Mouse (Mus musculus) lung, postnatal 25 days (tissue): ENCODE data around the gene Kirrel.

Experiments
- DNase-seq: peaks from one replicate; pipeline ENCODE4 v3.0.0; 2022; ENCODE audit warnings: low spot score

Gene Kirrel

DNA sequence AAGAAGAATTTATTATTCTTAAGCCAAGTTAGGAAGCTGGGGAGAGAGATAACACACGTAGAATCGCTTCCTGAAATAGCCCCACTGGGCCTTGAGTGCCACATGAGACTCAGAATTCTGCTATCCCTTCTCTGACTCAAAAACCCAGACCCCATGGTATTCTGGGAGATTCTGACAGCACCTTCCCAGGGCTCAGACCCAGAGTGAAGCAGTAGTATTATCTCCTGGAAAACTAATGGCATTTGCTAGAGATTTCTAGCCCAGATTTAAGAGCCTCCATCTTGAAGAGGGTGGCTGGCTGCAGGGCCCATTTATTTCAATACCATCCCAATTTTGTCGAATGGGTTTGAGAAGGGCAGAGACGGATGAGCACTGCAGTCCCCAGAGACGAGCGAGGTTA is 6.9 kb downstream of the Kirrel start:
- DNase-seq, result no peak

DNA sequence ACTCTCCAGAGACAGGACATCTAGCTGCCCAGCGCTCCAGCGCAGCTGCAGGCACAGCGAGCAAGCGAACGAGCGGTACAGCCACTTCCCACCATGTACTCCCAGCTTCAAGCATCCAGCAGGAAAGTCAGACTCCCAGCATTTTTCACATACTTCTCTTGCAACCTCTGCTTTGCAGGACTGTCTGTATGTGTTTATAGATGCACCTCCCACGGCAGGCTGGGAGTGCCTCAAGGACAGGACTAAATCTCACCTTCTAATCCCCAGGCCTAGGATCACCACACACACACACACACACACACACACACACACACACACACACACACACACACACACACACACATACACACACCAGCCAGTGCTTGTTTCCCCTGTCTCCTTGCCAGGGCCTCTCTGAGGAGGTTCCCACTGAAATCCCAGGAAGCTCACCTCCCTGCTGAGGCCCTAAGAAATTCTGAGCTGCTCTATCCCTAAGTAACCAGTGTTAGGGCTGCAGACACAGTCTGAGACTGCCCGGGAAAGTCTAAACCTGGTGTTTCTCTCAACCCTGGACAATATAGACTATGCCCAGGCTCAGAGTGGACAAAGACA is 9.2 kb downstream of the Kirrel start:
- no peak for DNase-seq

DNA sequence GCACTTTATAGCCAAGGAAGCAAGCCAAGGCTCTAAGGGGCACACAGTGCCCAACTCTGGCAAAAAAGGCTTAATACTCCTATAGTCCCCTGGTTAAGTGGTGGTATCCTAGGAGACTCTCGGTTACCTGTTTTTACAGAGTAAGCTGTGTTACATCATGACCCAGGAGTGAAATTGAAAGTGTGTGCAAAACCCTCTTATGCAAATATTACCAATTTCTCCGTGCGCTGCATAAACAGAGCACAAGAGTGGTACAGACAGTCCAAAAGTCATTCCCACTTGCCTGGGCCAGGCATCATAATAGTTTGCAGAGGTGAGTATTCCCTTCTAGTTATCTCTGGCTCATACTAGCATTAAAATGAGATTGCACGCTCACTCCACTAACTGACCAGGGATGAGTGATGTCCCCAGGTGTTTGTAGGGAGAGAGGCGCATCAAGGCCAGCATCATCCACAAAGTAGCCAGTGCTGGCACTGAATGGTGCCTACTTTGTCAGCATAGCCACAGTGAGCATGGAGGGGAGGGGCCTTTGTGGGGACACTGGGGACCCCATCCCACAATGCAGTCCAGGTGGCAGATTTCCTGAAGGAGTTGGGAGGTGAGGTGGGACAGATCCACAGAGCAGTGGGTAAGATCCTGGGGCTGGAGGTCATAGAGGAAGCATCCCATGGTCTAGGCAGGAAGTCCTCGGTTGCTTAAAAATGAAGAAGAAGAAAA is 10.3 kb downstream of the Kirrel start:
- DNase-seq, result no peak

DNA sequence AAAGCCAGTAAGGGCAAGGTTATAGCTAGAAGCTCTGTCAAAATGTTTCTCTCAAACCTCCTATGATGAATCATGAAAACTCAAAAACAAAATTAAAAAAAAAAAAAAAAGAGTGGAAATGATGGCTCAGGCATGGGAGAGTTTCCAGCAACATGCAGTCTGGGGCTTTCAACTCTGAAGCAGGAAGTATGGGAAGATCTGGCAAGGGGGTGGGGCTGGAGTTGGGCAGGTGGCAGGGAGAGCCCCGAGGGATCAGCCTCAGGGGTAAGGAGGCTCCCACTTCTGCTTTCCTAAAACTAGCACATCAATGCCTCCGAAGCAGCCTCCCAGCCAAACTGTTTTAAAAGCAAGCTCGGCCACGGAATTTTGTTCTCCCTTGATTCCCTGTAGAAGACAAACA is 11.4 kb downstream of the Kirrel start:
- no peak for DNase-seq

DNA sequence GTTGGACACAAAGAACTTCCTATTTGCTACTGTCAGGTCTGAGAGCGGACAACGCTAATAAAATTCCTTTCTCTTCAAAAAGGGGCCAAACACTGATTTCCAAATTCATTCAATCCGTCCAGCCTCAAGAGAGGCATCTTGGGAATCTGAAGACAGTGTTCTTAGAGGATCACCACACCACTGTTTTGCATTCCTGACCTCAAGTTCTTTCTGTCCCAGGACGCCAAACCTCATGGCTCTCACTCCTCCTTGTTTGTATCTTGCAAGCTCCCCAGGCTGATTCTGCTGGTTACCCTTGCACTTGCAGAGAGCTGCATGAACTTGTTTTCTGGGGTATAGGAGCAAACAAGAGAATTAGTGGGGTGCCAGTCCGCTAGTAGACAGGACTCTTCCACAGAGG is 12.2 kb downstream of the Kirrel start:
- no peak for DNase-seq

DNA sequence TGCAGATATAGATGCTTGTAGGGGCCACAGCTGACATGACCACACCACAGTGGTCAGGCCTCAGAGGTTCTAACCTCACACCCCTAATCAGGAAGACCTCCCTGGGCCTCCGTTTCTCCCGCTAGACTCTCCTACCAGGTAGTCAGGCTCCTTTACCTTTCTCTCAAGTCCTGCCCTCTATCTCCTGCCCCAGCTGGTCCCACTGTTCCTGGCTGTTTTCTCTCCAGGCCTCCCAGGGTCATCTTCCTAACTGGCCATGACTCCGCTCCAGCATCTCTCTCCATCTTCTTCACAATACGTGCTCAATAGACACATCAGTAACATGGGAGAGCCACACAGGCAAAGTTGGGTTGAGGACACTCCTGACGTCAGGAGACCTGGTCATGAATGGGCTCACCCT is 12.9 kb downstream of the Kirrel start:
- no peak for DNase-seq

DNA sequence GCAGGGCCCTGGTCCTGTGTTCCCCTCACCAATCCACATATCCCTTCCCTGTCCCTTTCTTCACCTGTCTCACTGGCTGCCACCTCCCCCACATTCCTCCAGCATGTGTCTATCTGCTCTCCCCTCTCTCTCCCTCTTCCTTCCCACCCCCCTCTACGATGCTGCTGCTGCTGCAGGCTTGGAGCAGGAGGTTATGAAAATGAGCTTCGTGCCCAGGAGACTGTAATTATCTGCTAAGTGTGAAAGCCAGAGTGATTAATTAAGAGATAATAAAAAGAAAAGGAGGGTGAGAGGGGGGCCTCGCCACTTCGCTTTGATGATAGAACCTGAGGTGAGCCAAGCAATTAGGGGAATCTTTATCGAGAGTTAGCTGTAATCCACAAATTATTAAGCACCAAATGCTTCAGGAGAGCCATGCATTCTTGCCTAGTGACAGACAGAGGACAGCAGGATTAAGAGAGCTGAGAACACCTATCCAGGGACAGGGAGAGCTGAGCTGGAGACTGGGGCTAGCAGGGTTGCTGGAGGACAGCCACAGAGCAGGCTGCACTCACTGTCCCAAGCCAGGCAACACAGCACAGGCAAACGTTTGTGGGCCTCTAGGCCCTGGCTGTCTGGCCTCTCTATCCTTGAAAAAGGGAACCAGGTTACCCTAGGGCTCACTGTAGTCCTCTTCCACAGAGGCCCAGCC is 13.6 kb downstream of the Kirrel start:
- DNase-seq, result no peak

DNA sequence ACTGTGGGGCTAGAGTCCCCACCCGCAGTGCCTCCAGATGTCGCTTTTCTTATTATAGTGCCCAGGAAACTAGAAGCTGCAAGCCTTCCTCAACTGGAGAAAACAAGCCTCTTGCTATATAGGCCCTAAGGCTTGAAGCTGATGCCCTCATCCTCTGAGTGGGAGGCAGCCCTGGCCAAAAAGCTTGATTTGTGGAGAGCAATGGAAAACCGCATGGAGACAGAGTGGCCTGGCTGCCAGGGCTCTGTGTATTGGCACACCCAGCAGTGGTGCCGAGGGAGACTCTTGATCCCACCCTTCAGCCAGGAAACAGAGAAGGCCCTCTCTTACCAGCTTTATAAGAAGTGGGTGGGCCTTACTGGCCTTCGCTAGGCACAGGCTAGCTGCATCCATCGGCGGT is 15.4 kb downstream of the Kirrel start:
- no peak for DNase-seq

DNA sequence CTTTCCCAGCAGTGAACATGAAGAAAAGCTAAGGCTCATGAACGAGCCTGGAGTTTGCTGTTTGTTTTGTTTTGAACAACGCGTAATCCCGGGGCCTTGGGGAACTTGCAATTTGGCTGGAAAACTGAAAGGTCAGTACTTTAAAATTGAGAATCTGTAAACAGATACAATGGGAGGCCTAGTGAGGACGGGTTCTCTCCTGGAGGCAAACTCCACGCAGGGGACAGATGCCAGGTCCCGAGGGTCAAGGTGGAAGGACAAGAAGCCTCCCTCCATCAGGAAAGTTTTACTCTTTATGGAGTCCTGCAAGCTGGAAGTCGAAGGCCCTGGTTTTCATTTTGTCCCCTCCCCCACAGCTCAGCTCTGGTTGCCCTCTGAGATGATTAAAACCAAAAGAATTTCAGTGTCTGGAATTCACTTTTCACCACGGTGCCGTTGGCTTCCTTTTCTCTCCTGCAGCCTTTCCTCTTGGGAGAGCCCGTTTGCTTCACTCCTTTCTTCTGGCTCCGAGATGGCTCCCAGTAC is 16.7 kb downstream of the Kirrel start:
- DNase-seq, result peak; percentile 25

DNA sequence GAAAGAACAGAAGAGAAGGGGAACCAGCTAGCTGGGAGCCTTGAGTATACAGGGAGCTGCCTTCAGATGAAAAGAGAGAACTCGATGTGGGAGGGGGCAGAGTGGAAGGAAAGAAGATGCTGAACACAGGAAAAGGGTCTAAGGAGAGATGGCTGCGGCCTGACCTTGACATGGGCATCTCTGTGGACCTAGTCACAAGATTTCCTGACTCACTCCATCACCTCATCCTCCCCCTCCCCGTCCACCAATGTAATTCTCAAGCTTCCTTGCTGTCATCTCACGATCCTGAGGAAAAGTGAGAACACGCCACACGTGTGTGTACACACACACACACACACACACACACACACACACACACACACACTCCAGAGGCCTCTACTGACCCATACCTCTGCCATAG is 17.2 kb downstream of the Kirrel start:
- DNase-seq, result no peak

DNA sequence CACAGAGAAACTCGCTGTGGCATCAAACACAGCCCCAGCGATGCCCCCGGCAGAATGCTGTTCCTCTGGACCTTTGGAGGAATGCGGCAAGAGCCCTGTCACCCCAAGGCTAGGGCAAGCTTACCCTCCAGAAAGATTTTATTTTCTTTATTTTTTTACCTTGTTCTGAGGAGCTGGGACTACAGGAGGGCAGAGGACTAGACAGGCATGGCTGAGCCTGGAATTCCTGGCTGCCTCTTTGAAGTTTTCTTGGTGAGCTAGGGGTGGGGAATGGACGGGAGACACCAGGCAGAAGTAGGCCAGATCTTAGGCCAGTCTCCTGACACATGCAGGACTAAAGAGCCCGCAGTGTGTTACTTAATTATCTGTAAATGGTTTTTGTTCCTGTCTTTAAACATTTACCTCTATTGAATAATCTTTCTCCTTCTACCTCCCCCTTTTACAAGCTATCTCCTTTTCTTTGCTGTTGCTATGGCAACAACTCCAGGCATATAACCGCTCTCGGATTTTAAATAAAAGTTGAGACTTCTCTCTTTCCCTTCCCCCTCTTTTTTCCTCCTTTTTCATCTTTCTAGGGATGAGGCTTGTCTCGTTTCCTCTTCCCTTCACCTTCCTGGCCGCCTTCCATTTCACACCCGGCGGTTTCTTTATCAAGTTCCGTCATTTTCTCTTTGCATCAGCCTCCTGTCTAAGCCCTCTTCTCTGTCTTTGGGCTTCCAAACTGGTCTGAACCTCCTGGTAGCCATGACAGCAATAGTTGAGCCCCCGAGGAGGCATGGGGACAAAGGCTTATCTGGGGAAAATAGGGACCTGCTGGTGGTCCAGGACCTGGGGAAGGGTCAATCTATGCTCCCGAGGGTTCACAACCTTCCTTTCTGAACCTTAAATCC is 19.9 kb downstream of the Kirrel start:
- no peak for DNase-seq

DNA sequence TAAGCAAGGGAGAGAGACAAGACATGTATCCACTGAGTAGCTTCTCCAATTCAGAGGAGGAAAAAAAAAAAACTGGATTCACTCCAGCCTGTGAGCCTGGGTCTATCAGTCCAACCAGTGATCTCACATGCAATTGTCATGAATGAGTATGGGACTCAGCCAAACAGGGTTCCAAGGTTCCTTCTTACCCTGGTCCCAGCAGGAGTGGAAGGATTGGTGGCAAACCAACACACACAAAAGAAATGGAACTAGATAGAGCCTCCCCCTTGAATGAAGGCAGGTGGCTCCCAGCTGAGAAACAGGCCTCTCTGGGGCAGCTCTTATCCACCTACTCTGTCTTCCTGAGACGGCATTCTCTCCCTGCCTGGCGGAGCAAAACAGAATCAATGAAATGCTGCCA is 21.5 kb downstream of the Kirrel start:
- no peak for DNase-seq

DNA sequence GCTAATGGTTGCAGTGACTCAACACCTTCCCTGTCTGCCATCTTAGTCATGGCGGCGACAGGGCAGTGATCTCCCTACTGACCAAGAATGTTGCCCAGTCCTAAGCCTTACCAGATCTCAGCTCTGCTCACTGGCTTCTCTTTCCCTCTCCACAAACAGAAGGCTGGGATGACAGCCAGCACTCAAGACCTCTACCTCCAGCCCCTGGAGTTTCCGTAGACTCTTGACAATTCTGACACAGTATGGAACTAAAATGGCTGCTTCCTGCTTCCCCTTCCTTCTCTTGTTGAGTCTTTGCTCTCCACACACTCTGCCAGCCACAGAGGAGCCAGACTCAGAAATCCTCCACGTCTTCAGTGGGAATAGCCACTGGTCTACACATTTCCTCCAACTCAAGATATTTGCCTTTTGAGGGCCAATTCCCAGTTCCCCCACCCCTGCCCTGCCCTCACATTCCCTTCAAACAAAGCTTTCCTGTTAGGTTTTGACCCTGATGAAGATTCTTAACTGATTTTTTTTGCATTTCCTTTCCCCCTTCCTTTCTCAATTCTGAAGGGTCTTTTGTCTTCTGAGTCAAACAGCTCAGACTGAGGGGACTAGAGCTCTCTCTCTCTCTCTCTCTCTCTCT is 22.3 kb downstream of the Kirrel start:
- DNase-seq, result no peak

DNA sequence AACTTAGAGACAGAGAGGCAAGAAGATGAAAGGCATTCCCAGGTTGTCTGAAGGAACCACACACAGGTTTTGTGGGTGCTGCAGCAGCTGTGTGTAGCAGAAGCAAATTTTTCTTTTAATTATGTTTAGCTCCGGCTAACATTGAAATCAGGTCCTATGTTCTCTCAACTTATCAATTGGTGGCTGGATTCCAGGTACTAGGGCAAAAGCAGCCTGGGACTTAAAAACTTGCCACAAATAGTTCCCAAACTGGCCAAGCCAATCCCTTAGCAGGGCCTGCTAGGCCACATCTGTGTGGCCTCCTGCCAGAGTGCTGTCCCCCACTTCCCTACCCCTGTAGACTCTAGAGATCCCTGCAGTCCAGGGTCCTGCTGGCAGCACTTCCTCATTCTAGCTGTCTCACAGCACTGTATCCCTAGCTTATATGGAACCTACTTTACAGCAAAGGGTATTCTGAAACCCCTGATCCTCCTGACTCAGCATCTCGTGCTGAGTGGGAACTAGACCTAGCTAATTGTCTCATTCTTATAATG is 23.2 kb downstream of the Kirrel start:
- DNase-seq, result no peak

DNA sequence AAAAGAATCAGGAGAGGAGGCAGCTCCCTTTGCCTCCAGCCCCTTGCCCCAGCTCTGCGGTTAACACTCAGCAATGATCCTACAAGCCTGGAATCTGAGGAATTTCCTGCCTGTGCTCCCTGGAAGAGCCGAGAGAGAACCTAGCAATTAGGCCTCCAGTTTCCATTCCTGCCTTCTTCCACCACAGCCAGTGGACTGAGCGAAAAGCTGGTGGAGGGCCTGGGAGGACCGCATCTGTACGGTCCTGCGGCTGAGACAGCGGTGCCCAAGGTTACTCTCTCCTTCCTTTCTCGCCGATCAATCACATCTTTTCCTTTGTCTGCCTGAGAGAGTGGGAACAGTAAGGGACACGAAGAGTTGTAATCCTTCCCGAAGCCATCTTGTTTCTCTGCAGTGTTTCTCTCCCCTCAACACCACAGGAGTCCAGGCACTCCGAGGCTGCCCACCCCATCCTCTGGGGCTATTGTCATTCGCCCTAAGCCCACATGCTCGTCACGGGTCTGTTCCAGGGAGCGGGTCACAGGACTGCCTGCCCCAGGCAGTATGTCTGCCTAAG is 23.8 kb downstream of the Kirrel start:
- DNase-seq, result peak; percentile 68

DNA sequence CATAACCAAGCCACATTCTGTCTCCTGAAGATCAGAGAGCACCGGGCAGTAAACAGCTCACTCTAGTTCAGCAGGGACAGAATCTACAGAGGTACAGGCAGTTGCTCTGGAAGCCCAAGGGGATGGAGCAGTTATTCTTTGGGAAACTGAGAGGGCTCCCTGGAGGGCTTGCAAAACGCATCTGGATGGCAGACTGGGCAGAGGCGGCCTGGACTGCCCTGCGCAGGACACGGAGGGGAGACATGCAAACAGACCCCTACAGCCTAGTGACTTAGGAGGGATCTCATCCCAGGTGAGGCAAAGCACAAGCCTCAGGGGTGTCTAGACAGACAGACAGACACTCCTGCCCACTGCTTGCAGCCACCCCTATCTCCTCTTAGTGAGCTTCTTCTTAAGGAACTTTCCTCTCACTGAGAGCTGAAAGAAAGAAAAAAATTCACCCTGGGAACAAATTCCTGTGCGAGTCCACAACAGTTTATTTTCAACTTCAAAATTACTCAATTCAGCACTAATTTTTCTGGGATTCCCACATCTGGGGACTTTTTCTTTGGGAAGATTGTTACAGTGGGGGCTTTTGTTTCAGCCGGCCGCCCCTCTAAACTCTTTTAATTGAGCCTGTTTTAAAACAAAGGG is 24.4 kb downstream of the Kirrel start:
- no peak for DNase-seq

DNA sequence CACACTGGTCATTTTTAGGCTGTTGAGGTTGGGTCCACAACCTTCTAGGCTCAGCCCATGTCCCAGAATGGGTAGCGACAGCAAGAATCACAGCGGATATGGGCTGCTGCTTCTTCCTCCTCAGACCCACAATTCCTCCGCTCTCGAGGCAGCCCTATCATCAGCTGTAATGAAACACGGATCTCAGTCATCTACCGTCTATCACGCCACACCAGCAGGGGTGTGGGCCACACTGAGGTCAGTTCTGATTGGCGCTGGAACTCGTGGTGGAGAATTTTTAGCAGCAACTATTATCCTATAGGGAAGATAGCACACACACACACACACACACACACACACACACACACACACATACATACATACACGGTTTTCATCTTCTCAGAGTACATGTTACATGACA is 25.1 kb downstream of the Kirrel start:
- DNase-seq, result no peak

DNA sequence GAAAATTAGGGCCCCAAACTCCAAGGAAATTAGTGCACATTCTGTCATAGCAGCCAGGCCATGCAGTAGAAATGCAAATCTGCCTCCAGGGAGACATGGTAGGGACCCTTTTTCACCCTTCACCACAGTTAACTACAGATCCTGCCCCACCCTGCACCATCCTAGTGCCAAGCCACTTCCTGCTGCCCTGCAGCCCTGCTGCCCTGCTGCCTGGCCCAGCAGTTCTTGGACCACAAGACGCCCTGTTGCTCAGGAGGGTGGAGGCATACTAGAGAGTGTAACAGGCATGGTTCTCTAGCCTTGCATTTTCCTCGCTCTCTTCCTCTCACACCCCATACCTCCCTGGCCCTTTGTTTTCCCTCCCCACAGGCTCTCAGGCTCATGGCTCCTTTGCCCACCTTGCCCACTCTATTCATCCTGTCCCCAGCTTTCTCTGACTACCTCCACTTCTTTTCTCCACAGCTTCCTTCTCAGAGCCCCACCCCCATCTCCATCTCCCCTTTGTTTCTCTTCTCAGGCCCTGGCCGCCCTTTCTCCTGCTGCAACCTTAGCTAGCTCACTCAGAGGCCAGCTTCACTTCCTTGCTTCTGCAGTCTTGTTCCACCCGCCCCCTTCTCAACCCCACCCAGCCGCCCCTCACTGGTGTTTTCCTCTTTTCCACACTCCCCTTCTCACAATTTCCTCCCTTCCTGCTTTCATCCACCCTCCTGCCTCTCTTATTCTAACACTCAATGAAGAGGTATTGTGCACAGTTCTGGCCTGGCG is 29.9 kb downstream of the Kirrel start:
- DNase-seq, result no peak

DNA sequence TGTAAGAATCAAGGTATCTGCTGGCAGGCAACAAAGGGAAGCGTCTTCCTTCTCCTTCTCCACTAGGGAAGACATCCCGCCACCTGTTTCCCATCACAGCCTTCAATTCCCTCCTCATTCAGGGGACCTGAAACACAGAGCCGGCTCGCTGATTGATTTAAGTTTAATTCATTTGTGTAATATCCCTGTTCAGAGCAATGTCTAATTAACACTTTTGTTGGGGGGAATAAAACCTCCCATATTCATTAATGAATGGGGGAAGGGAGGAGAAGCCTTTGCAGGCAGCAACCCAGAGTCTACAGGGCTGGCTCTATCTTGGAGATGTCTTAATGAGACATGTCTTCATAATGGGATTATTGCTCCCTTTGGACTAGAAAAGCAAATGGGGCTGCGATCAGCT is 34.3 kb downstream of the Kirrel start:
- no peak for DNase-seq

DNA sequence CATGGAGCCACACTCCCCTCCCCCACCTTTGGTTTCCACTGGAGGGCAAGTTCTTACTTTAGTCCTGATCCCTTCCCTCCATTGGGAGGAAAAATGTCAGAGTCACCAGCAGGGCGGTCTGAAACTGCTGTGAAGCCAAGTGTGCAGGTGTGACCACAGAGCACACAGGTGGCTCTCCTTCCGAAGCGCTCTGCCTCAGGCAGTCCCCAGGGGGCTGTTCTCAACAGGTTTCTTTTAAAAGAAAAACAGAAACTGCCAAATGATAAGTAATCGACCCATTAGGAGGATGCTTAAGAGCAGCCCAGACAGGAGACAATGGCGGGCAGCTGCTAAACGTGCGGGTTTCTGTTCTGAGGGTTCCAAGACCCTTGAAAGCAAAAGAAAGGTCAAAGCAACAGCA is 37.8 kb downstream of the Kirrel start:
- DNase-seq, result no peak
